Mouse (Mus musculus): ENCODE data around the gene Comtd1.

- TF ChIP-seq CTCF (IDR thresholded peaks at IDR 0.05; ENCODE audit: extremely low read depth, insufficient read depth, insufficient read length, insufficient replicate concordance) (no peak), POLR2A (IDR thresholded peaks at IDR 0.05; ENCODE audit: low read depth, low read length) (no peak)
Measured at GRCm38 (mm10) chr14:21866816-21867215, 18.0 kb upstream of the Comtd1 start.

All from spleen, adult 2 months (tissue).